Mouse (Mus musculus) induced T-regulatory cell, adult 2 months (primary cell): Measurements from ENCODE around the gene Tmem200c.

ENCODE experiments used
- DNase-seq: peaks from one replicate; pipeline ENCODE4 v3.0.0-alpha.2; 2012; ENCODE audit warnings: low read depth

Tmem200c gene

GRCm38 (mm10) chr17:68826323-68826722 is at the start of gene Tmem200c:
Tmem200c (plus strand) TSS chr17:68826623.
- no peak for DNase-seq

- DNase-seq: no peak
These were observed 32.7 kb upstream of the Tmem200c start for GRCm38 (mm10) chr17:68793741-68794140.

GRCm38 (mm10) chr17:68836655-68837012 is 10.2 kb downstream of the Tmem200c start:
- no peak for DNase-seq

GRCm38 (mm10) chr17:68837013-68837858 is 10.8 kb downstream of the Tmem200c start:
- no peak for DNase-seq

- no peak for DNase-seq
These were observed 11.4 kb downstream of the Tmem200c start for GRCm38 (mm10) chr17:68837859-68838194.

- DNase-seq: no peak
These were observed 13.6 kb downstream of the Tmem200c start for GRCm38 (mm10) chr17:68839888-68840571.

GRCm38 (mm10) chr17:68840572-68840939 is 14.1 kb downstream of the Tmem200c start:
- no peak for DNase-seq

- DNase-seq: no peak
These were observed 14.9 kb downstream of the Tmem200c start for GRCm38 (mm10) chr17:68841097-68841891.

GRCm38 (mm10) chr17:68841892-68842252 is 15.4 kb downstream of the Tmem200c start:
- no peak for DNase-seq

GRCm38 (mm10) chr17:68845931-68846330 is 19.5 kb downstream of the Tmem200c start:
- no peak for DNase-seq

- no peak for DNase-seq
These were observed 22.3 kb downstream of the Tmem200c start for GRCm38 (mm10) chr17:68848739-68849138.

- DNase-seq: no peak
These were observed 25.9 kb downstream of the Tmem200c start for GRCm38 (mm10) chr17:68852171-68852966.

- DNase-seq: no peak
These were observed 37.8 kb downstream of the Tmem200c start for GRCm38 (mm10) chr17:68864175-68864574.

GRCm38 (mm10) chr17:68868439-68868838 is 42.0 kb downstream of the Tmem200c start:
- no peak for DNase-seq

GRCm38 (mm10) chr17:68874021-68874420 is 47.6 kb downstream of the Tmem200c start:
- no peak for DNase-seq

- no peak for DNase-seq
These were observed 48.8 kb downstream of the Tmem200c start for GRCm38 (mm10) chr17:68875251-68875650.

- no peak for DNase-seq
These were observed 49.6 kb downstream of the Tmem200c start for GRCm38 (mm10) chr17:68875917-68876495.

GRCm38 (mm10) chr17:68881725-68882524 is 55.5 kb downstream of the Tmem200c start:
- no peak for DNase-seq

GRCm38 (mm10) chr17:68883474-68884083 is 57.2 kb downstream of the Tmem200c start:
- no peak for DNase-seq

- no peak for DNase-seq
These were observed 64.2 kb downstream of the Tmem200c start for GRCm38 (mm10) chr17:68890672-68891071.
